Mouse (Mus musculus) thymus, postnatal 4 days (tissue): ENCODE measurements around the gene Ccser2.

Source experiments
- DNase-seq: peaks from one replicate; pipeline ENCODE4 v3.0.0; 2021

Ccser2 gene

GRCm38 (mm10) chr14:36866966-36867700, 101.4 kb downstream of the Ccser2 start:
- peak; percentile 75 for DNase-seq

DNA sequence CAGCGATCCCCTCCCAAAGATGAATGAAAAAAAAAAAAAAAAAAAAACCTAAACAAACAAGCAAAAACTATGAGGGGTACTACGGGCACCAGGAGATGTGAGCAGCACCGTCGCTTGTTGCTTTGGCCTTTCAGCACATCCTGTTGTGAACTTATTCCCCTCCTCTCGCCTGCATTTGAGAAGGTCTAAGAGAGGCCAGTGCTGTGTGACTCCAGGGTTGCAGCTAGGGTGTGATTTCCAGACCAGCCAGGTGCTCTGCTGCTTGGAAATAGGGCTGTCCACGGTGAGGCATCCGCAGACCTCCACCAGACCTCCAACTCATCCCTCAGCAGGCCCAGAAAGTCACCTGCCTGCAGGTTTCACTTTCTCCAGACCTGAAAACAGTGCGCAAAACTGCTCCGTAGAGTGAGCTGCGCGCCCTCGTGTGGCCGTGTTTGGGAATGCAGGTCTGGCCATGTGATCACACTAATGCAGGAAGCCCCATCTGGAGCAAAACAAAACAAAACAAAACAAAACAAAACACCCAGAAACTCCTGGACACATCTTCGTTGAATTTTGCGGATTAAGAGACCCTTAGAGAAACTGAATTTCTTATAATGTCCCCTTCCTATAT, 104.6 kb downstream of the Ccser2 start:
- peak; percentile 97 for DNase-seq

- DNase-seq: peak; percentile 80
Measured at GRCm38 (mm10) chr14:36862387-36862786, 106.2 kb downstream of the Ccser2 start.

DNA sequence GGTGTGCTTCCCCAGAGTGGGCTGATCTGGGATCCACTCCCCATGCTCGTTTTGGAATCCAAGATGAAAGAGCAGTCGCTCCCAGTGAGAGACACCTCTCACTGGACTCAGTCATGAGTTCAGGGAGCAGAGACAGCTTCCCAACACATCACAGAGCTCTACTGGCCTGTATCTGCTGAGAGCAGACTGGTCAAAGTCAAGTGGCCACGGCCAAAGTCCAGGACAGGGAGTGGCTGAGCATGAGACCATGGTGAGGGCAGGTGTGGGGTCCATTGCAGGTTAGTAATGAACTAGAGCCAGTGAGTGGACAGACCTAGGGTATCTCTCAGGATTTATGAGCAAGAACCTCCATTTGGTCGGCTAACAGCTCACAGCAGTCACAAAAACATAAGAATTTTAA, 109.6 kb downstream of the Ccser2 start:
- DNase-seq: no peak

DNA sequence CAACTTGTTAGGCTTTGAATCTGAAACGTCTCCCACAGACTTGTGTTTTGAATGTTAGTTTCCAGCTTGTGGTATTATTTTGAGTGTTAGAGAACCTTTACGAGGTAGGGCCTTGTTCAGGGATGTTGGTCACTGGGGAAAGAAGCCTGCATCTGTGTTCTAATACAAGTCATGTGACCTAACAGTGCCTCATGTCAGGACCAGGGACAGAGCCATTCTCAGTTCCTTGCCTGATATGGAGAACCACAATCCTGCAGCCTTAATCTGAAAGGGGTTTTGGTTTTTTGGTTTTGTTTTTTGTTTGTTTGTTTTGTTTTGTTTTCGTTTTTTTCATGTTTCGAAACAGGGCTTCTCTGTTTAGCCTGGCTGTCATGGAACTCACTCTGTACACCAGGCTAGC, 115.6 kb downstream of the Ccser2 start:
- DNase-seq: no peak

- DNase-seq: no peak
Measured at GRCm38 (mm10) chr14:36848860-36849259, 119.7 kb downstream of the Ccser2 start.
